Mouse (Mus musculus) adrenal gland, postnatal 25 days (tissue): Measurements from ENCODE around the gene Dip2b. TPM values are rescaled to one million over a fixed set of nuclear protein-coding genes. Genes with fewer than 3 reads are reported as not detected.
"Not testable (repeated sequence)": the region's sequence is repeated elsewhere in the genome, so short reads cannot be mapped to it uniquely, and the experiment has no call there.

ENCODE experiments used
- DNase-seq: peaks from one replicate; pipeline ENCODE4 v3.0.0; 2021; ENCODE audit warnings: mixed read lengths
- total RNA-seq: library from RNA; stranded (reverse); gene quantifications from 2 replicates; pipeline ENCODE4 v1.2.3, GENCODE M21; 2021

Dip2b gene
- total RNA-seq, 1 experiment from 2014 or later: 19.9 TPM

- no peak for DNase-seq
Measured at GRCm38 (mm10) chr15:100225891-100226290, 187.4 kb downstream of the Dip2b start.

GRCm38 (mm10) chr15:100227031-100227662 lies 188.7 kb downstream of the Dip2b start:
- DNase-seq: peak; percentile 22

DNA sequence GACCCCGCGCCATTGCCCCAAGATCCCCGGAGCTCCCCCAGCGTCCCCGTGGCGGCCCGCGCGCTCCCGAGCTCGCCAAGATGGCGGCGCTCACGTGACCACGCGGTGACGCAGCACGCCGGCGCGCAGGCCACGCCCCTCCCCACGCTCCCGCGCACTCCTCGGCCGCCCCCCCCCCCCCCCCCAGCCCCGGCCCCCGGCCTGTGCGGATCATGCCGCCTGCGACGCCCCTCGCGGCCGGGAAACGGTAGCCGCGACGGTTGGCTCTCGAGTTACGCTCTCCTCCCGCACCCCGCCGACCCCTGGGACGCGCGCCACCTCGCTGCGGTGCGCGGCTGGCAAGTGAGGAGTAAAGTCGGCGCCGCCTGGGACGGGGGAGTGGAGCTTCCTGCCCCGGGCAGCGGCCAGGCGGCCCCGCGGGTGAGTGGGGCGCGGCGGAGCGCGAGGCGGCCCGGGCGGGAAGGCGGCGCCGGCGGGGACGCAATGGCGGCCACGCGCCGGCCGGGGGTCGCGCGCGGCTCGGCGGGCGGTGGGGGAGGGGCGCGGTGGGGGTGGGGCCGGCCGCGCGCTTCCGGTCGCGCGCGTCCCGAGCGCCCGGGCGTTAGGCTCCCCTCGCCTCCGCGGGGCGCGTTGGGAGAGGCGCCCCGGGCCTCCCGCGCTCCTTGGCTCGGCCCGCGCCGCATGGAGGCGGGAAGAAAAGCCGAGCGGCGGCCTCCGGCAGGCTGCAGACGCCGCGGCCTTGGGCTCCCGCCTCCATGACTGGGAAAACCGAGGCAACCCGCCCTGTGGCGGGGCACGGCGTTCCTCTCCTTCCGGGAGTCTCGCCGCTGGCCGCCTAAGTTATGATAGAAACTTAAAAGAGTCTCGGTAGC lies 189.4 kb downstream of the Dip2b start, which contains the start of gene Atf1:
Gene Atf1 (plus strand): TSS at position 157 of the 872 bp plus-strand sequence.
- DNase-seq: peak; percentile 94

DNA sequence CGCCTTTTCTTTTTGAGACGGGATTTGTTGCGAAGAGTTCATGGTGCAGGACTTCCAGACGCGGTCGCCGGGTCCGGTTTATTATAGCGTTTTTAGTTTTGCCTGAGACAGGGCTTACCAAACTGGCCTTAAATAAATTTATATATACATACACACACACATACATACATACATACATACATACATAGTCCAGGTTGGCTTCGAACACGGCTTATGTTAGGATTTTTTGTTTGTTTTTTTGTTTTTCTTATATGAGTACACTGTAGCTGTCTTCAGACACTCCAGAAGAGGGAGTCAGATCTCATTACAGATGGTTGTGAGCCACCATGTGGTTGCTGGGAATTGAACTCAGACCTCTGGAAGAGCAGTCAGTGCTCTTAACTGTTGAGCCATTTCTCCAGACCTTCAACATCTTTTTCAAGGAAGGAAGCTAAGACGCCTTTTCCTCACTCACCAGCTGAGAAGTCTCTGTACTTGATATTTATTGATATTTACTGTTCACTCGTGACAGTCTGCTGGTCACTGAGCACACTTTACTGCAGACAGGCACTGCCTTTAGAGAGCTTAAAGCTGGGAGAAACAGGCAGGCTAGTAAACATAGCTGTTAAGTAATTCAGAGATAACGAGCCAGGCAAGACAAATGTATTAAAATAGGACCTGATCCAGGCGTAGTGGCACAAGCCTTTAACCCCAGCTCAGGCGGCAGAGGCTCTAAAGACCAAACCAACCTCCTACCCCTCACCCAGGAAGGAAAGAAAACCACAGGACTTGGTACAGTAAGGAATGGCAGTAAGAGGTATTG lies 190.3 kb downstream of the Dip2b start:
- no peak for DNase-seq

- no peak for DNase-seq
Measured at GRCm38 (mm10) chr15:100230655-100231054, 192.2 kb downstream of the Dip2b start.

DNA sequence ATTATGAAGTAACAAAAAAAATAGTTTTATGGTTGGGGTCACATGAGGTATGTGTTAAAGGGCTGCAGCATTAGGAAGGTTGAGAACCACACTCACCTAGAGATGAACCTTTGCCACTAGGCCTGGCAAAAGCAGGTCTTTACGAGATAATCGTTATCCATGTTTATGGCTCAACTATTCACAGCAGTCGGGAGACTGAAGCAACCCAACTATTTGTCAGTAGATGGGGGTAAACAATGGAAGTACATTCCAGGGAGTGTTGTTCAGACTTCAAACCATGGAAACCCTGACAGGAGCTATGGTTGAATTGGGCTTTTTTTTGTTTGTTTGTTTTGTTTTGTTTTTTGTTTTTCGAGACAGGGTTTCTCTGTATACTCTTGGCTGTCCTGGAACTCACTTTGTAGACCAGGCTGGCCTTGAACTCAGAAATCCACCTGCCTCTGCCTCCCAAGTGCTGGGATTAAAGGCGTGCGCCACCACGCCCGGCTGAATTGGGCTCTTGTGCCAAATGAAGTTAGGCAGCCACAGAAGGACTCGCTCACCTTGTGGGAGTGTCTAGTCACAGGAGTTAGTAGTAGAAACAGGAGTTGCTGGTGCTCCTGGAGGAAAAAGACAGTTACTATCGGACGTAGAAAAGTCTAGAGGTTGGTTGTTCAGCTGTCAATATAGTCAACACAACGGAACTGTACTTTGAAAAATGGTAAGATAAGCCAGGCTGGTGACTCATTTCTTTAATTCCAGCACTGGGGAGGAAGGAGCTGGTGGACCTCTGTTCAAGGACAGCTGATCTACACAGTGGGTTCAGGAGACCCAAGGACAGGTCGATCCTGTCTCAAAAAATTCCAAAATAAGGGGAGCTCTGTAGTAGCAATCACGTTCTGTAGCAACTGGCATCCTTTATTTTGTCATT lies 193.4 kb downstream of the Dip2b start:
- no peak for DNase-seq

DNA sequence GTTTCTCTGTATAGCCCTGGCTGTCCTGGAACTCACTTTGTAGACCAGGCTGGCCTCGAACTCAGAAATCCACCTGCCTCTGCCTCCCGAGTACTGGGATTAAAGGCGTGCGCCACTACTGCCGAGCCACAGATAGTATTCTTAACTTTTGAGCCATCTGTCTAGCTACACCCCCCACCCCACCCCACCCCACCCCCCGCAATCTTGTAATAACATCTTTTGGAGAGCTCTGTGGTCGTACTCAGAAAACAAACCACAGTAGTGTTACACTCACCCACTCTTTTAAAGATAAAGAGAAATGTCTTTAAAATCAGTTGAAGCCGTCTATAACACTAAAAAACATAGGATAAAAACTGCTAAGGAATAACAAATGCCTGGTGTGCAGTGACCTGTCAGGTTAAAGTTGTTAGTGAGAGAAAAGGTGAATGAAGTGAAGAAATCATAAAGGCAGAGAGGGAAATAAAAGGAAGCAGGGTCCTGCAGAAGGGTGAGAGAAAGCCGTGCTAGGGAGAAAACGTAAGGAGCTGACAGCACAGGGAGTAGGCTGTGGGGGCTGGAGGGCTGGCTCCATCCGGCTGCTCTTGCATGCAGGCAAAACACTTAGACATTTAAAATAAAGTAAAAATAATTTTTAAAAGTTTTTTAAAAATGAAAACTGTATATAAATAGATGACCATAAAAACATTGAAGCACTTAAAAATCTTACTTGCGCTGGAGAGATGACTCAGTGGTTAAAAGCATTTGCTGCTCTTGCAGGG lies 196.9 kb downstream of the Dip2b start:
- no peak for DNase-seq

GRCm38 (mm10) chr15:100236952-100237351 lies 198.5 kb downstream of the Dip2b start:
- DNase-seq: no peak

GRCm38 (mm10) chr15:100241780-100242179 lies 203.3 kb downstream of the Dip2b start:
- no peak for DNase-seq

DNA sequence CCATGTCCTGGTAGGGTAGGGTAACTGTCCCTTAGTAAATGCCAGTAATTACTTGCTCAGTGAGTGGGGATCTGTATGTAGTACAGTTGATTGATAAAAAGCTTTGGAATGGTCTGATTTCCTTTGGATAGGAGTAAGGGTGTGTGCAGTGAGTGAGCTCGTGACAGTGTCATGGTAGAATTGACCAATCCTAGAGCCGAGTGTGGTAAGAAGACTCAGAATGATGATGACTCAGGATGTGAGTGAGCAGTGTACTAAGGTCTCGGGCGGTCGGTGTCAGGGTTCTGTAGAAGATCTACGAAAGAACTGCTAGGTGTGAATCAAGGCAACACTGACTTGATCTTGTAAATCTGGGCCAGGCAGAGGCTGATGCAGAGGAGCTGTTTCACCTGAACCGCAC lies 207.5 kb downstream of the Dip2b start:
- DNase-seq: no peak

GRCm38 (mm10) chr15:100247296-100247695 lies 208.8 kb downstream of the Dip2b start:
- DNase-seq: no peak

DNA sequence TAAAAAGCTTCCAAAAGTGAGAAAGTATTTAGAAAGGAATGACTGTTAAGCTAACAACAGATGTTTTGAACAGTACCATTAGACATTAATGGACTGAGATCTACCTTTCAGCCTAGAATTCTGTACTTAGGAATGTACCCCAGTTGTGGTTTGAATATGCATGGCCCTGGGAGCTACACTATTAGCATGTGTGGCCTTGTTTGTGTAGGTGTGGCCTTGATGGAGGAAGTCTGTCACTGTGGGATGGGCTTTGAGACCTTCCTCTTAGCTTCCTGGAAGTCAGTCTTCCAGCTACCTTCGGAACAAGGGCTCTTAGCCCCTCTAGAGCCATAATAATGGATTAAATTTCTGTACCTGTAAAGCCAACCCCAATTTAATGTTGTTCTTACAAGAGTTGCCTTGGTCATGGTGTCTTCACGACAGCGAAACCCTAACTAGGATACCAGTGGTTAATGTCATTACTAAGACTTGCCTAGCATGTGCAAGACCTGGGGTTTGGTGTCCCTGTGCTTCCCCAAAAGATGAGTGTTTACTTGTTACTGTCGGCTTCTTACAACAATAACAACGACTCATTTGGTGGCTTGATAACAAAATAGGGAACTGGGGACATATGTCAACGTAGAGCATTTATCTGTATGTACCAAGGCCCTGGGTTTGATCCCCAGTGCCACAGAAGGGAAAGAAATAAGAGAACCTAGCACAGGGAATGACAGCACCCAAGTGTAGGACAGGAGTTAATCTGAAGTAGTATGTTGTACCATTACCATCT lies 210.4 kb downstream of the Dip2b start:
- DNase-seq: no peak

DNA sequence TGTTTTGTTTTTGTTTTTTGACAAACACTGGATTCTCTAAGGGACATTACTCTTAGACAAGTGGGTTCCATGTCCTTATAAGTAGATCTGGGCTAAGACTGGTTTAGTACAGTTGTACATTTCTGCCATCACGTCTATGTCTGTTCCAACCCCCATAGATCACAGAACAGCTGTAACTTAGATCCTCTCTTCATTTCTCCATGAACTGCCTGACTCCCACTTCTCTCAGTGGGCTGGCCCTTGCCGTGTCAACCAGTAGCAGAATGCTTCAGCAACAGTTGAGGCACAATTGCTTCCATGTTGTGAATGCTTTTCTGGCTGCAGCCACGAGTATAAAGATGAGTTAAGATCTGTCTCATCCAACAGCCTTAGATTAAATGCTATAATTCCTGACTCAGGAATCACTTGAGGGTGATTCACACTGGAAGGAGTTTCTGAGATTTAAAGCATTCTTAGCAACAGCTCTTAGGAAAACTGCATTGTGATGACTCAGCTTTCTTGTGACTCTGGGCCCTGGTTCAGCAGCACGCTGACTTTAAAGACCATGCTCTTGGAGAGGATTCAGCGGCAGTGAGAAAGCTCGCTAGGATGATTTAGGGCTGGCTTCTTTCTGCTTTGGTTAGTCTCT lies 212.8 kb downstream of the Dip2b start:
- no peak for DNase-seq

- no peak for DNase-seq
Measured at GRCm38 (mm10) chr15:100256386-100256785, 217.9 kb downstream of the Dip2b start.

DNA sequence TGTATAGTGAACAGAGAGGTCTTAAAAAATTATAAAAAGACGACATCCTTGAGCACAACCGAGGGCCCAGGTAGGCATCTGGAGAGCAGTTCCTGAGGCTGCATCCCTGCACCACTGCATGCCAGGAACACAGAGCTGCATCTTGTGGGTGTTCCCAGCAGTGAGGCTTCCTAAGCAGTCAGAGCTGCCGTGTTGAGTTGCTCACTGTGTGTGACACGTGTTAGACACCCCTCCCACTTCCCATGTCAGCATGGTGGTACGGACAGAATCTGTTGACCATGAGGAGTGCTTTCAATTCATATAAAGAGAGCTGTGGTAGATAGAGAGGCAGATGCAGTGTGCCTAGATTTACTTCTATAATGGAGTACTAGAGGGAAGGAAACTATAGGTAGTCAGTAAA lies 218.8 kb downstream of the Dip2b start:
- no peak for DNase-seq

GRCm38 (mm10) chr15:100258646-100259425 lies 220.4 kb downstream of the Dip2b start:
- no peak for DNase-seq

DNA sequence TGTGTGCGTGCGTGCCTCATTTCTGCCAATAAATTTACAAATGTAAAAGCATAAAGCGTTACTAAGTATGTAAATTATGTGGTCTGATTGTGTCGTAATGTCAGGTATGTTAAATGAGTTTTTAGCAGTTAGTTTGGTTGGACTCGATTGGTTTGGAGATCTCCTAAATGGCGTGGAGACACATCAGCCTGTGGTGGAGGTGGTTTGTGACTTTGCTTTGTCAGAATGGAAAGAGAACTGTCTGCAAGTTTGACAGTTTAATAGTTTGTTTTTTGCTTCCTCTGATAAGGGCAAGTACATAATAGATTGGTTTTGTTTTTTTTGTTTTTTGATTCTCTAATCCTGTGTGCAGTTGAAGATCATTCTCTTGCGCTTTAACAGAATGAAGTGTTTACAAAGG lies 221.9 kb downstream of the Dip2b start:
- DNase-seq: not testable (repeated sequence)

- no peak for DNase-seq
Measured at GRCm38 (mm10) chr15:100263246-100263905, 224.9 kb downstream of the Dip2b start.
